Mouse (Mus musculus) ES-Bruce4 (cell line): ENCODE measurements around the gene 1810013L24Rik. TPM values are rescaled to one million over a fixed set of nuclear protein-coding genes. Genes with fewer than 3 reads are reported as not detected.
"Not testable (repeated sequence)": the region's sequence is repeated elsewhere in the genome, so short reads cannot be mapped to it uniquely, and the experiment has no call there.

Source experiments
- H3K27ac ChIP-seq: 2 replicates; pipeline ENCODE4 v1.5.1; 2012; ENCODE audit warnings: low read length, inconsistent platforms; ENCODE audit not compliant: insufficient read depth
- H3K27me3 ChIP-seq: 2 replicates; pipeline ENCODE4 v1.6.1; 2012; ENCODE audit warnings: mild to moderate bottlenecking, low read length, inconsistent platforms; ENCODE audit not compliant: control insufficient read depth, poor library complexity, insufficient read depth, severe bottlenecking
- H3K36me3 ChIP-seq: 2 replicates; pipeline ENCODE4 v1.6.1; 2012; ENCODE audit warnings: inconsistent platforms, mild to moderate bottlenecking, low read length, moderate library complexity; ENCODE audit not compliant: control insufficient read depth, poor library complexity, insufficient read depth, severe bottlenecking
- H3K4me1 ChIP-seq: one replicate; pipeline ENCODE4 v1.8.1; 2011; ENCODE audit warnings: low read length; ENCODE audit not compliant: control insufficient read depth, insufficient read depth
- H3K4me3 ChIP-seq: 2 replicates; pipeline ENCODE4 v1.5.1; 2011; ENCODE audit warnings: low read depth, mild to moderate bottlenecking, low read length
- H3K9ac ChIP-seq: 2 replicates; pipeline ENCODE4 v1.6.1; 2012; ENCODE audit warnings: low read depth, mild to moderate bottlenecking, inconsistent platforms; ENCODE audit not compliant: poor library complexity, severe bottlenecking
- H3K9me3 ChIP-seq: replicated peaks from 2 replicates; pipeline ENCODE4 v1.6.1; 2012; ENCODE audit warnings: mild to moderate bottlenecking, low read length, inconsistent platforms; ENCODE audit not compliant: control insufficient read depth, poor library complexity, insufficient read depth, severe bottlenecking
- CTCF ChIP-seq: IDR thresholded peaks from one replicate; pipeline ENCODE4 v1.8.1; 2011; ENCODE audit warnings: low read depth, low read length
- EP300 ChIP-seq: IDR thresholded peaks from 2 replicates; pipeline ENCODE4 v1.6.1; 2011; ENCODE audit warnings: low read depth, low read length; ENCODE audit not compliant: insufficient read depth
- POLR2A ChIP-seq: IDR thresholded peaks from one replicate; pipeline ENCODE4 v1.8.1; 2011; ENCODE audit warnings: low read length; ENCODE audit not compliant: insufficient read depth
- polyA plus RNA-seq: library from polyadenylated mRNA; stranded (reverse); fragments of >200 nt; gene quantifications from 2 replicates; pipeline ENCODE4 v1.2.4, GENCODE M21; 2011; ENCODE audit warnings: low read depth; ENCODE audit not compliant: missing spikeins, insufficient read depth, insufficient read length

The 1810013L24Rik gene
- polyA plus RNA-seq, 1 experiment = 65.8 TPM

DNA sequence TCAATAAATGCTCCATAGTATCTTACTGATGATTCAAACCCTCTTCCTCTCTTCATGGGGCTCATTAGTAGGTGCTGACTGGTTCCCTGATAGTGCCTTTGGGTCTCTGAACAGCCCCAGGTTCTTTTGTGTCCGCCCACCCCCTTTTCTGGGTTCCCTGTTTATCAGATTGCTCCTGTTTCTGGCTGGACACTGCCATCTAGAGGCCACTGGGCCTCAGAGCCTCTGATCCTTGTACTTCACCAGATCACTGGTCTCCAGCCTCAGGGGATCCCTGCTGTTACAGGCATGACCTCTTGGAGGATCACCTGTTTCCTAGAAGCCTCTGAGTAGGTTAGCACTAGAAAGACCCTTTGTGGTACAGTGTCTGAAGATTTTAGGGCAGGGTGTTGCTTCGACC lies 39.8 kb downstream of the 1810013L24Rik start:
- H3K4me3 ChIP-seq = no peak overlapping the region
- no peaks in the 10 kb centered on the region for H3K27me3 ChIP-seq
- H3K9ac ChIP-seq = no peak overlapping the region
- no peak overlapping the region for H3K27ac ChIP-seq
- no peak for TF ChIP-seq POLR2A
- 0 out of 2 replicates have a peak, but pooled peaks have one; percentile 37 for TF ChIP-seq EP300
- peak; percentile 83 for TF ChIP-seq CTCF
- H3K4me1 ChIP-seq = peaks cover 5% of the 10 kb centered on the region
- H3K9me3 ChIP-seq = no peaks in the 10 kb centered on the region
- no peaks in the 10 kb centered on the region for H3K36me3 ChIP-seq

DNA sequence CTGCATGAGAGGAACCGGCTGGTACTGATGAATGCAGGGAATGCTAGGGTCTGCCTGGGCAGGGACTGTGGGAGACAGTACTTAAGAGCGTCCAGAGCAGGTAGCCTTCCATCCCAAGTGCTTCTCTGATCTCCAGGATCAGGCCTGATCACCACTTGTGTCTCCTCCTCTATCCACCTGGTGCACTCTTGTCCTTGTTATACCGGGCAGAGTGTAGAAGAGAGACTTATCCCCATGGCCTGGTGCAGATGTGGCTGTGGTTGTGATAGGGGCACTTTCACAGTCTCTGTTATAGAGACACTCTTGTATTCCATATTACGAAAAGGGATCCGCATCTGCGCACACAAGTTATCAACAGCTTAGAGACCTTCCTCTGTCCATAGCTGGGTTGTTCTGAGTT lies 41.5 kb downstream of the 1810013L24Rik start:
- Histone ChIP-seq H3K4me1 (peaks cover 5% of the 10 kb centered on the region), H3K9me3 (no peaks in the 10 kb centered on the region), H3K4me3 (no peak overlapping the region), H3K9ac (no peak overlapping the region), H3K27me3 (no peaks in the 10 kb centered on the region), H3K36me3 (no peaks in the 10 kb centered on the region), H3K27ac (0 out of 2 replicates have a peak overlapping the region, but pooled peaks have one; percentile 18)
- no peak for TF ChIP-seq CTCF
- TF ChIP-seq EP300 = no peak
- TF ChIP-seq POLR2A = no peak

DNA sequence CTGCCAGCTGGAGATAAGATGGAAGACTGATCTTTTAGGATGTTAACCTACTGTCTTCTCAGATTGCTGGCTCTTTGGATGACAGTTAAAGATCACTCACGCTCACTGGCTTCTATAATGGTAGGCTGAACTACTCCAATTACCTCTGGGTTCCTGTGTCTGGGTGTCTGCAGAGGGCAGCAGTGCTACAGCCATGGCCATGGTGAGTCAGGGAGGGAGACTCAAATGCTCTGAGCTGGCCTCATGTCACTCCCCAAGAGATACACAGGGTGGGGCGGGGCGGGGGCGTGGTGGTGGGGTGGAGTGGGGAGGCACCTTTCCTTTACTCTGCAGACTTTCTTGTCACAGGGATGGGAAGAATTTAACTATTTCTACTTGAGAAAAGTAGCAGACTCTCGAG lies 42.1 kb downstream of the 1810013L24Rik start:
- Histone ChIP-seq H3K9ac (no peak overlapping the region), H3K9me3 (no peaks in the 10 kb centered on the region), H3K27ac (0 out of 2 replicates have a peak overlapping the region, but pooled peaks have one; percentile 18), H3K36me3 (no peaks in the 10 kb centered on the region), H3K4me1 (peaks cover 5% of the 10 kb centered on the region), H3K4me3 (no peak overlapping the region), H3K27me3 (no peaks in the 10 kb centered on the region)
- TF ChIP-seq POLR2A = no peak
- TF ChIP-seq CTCF = peak; percentile 71

DNA sequence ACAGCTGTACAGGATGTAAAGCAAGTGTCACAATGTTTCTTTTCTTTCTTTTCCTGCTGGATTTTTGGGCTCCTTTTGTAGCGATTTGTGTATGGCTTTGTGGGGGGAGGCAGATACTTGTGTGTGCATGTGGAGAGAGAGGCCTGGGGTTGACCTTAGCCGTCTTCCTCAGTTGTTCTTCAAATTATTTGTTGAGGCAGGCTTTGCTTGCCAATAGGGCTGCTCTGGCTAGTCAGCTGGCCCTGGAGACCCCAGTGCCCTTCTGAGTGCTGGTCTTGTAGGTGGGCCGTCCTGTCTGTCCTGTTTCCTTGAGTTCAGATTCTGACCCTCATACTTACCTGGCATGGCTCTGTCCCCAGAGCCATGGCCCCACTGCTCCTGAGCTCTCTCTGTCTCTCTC lies 42.6 kb downstream of the 1810013L24Rik start:
- H3K36me3 ChIP-seq = no peaks in the 10 kb centered on the region
- no peaks in the 10 kb centered on the region for H3K9me3 ChIP-seq
- H3K27me3 ChIP-seq = no peaks in the 10 kb centered on the region
- no peak overlapping the region for H3K27ac ChIP-seq
- no peak overlapping the region for H3K9ac ChIP-seq
- H3K4me3 ChIP-seq = no peak overlapping the region
- peaks cover 5% of the 10 kb centered on the region for H3K4me1 ChIP-seq
- TF ChIP-seq EP300 = no peak

DNA sequence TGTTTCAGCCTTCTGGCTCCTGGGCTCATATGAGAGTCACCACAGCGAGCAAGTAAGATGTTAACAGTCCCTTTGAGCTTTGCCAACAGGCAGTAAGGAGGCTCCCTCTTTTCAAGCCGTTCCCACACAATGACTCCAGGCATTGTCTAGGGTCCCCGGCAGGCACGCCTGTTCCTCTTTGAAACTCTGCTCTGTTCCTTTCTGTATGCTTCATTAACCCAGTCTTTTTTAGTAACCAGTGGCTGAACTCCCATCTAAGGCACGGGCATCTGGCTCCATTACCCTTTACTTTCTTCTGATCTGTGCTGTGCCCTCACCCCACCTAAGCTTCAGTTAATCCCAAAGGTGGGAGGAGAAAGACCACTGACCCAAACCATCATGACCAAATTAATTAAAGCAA lies 50.2 kb downstream of the 1810013L24Rik start:
- no peak overlapping the region for H3K4me3 ChIP-seq
- H3K27me3 ChIP-seq = no peaks in the 10 kb centered on the region
- peaks cover 4% of the 10 kb centered on the region for H3K4me1 ChIP-seq
- TF ChIP-seq CTCF = no peak
- TF ChIP-seq POLR2A = no peak
- TF ChIP-seq EP300 = no peak
- H3K9ac ChIP-seq = no peak overlapping the region
- H3K36me3 ChIP-seq = no peaks in the 10 kb centered on the region
- no peaks in the 10 kb centered on the region for H3K9me3 ChIP-seq
- no peak overlapping the region for H3K27ac ChIP-seq

DNA sequence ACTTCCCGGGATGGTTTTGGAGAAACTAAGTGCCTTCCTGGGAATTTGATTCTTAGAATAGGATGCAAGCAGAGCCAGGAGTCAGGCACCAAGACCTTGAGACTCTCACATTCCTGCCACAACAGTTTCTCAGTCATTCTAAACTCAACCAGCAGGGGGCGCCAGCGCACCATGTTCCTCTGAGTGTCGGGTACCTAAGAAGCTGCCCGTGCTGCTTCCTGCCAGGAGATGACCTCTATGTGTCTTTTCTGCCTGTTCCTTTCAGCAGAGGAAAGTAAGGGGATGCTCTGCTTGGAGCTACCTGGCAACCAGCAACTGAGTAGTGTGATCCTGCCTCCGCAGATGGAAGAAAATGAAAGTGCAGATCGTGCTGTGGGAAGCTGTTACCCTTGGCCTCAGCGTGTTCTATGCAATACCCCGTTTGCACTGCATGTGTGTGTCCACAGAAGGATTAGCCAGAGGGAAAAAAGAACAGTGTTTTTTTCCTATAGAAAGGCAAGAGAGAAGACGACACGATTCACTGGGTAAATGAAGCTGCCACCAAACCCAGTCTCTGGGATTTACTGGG lies 53.9 kb downstream of the 1810013L24Rik start:
- Histone ChIP-seq H3K27ac (no peak overlapping the region), H3K4me1 (peaks cover 4% of the 10 kb centered on the region), H3K27me3 (no peaks in the 10 kb centered on the region), H3K9me3 (no peaks in the 10 kb centered on the region), H3K9ac (no peak overlapping the region), H3K36me3 (no peaks in the 10 kb centered on the region), H3K4me3 (no peak overlapping the region)
- TF ChIP-seq CTCF (peak; percentile 94), POLR2A (no peak), EP300 (0 out of 2 replicates have a peak, but pooled peaks have one; percentile 35)

DNA sequence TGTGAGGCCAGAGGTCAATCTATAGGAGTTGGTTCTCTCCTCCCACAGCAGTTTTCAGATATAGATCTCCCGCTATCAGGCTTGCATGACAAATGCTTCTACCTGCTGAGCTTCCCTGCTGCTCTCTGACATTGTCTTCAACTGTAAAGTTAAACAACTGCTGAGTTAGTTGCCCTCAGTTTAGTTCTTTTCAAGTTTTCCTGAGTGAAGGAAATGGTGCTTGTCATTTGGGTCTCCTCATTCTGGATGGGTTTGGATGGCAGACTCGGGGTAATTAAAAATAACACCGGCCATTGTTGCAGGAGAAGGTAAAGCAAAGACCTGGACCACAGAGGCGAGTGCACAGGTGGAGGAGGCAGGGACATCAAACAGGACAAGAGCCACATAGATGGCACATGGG lies 64.3 kb downstream of the 1810013L24Rik start:
- not testable (repeated sequence) for H3K36me3 ChIP-seq, H3K9me3 ChIP-seq, H3K27ac ChIP-seq, H3K27me3 ChIP-seq, H3K4me1 ChIP-seq, H3K9ac ChIP-seq, H3K4me3 ChIP-seq
